Mouse (Mus musculus) cerebellum, adult 18-20 months (tissue): ENCODE measurements around the gene Jund.
A peak's percentile ranks its signal among the peaks of the same experiment; 100 is the strongest.

ENCODE experiments used
- DNase-seq, 2 experiments: peaks; one replicate each; pipeline ENCODE4 v3.0.0; 2021

The Jund gene

DNA sequence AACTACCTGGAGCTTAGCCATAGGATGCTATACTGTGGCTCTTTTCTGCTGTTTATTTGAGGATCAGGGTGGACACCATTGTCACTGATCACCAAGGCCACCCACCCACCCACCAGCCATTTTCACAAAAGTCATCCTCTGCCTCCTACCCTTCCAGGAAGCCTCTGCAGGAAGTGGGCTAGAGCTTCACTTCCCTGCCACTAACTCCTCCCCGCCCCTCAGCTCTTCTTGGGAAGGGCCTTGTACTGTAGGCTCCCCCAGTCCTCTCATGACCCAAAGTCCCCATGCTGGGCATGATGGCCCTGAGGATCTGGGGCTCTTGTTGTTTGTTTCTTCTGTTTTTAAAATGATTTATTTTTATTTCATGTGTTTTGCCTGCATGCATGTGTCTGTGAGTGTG, 23.4 kb upstream of the Jund start:
- no peak for DNase-seq

DNA sequence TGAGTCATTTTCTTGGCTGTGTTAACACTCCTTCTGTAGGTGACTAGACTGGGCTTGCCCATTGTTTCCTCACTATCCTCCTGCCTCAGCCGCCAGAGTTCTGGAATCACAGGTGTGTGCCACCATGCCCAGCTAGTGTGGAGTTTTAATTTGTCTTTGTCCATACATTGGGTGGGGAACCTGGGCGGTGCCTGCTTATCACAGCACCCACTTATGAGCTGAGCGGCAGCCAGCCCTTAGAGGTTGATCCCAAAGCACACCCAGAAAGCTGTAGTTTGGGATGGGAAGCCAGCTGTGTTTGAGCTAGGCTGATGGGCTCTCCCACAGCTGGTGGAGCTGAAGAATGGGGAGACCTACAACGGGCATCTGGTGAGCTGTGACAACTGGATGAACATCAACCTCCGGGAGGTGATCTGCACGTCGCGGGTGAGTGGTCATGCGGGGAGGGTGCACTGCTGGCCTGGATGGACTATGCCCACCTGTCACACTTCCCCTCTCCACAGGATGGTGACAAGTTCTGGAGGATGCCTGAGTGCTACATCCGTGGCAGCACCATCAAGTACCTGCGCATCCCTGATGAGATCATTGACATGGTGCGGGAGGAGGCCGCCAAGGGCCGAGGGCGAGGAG, 21.2 kb upstream of the Jund start:
- no peak for DNase-seq

DNA sequence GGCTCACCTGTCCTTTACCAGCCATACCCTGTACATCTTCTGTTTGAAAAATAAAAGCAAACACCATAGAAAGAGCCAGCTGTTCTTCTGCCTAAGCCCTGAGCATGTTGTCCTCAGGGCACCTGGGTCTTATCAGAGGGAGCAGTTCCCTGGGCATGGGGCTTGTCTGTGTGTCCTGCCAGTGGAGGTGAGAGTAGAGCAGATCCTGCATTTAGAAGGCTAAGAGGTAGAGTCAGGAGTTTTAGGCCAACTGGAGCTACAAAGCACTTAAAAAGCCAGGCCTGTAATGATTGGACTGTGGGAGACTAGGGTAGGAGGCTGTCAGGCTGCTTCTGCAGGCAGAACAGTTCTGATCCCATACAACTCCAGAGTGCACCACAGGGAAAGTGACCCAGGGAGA, 20.1 kb upstream of the Jund start:
- no peak for DNase-seq

DNA sequence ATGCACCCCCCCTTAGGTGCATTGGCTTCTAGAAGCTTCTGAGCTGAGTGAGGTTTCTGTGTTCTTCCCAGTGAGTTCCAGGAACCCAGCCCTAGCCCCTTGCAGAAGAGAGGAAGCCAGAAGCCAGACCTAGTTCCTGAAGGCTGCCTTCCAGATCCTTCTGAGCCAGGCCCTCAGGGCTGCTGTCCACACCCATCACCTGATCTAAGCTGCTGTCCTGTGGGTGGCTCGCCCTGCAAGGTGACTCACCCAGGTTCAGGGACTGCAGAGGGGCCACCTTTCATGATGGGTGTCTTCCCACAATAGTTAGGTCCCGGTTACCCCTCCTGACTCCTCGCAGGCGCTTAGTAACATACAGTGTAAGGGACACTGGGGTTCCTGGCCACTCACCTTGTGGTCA, 19.3 kb upstream of the Jund start:
- no peak for DNase-seq

DNA sequence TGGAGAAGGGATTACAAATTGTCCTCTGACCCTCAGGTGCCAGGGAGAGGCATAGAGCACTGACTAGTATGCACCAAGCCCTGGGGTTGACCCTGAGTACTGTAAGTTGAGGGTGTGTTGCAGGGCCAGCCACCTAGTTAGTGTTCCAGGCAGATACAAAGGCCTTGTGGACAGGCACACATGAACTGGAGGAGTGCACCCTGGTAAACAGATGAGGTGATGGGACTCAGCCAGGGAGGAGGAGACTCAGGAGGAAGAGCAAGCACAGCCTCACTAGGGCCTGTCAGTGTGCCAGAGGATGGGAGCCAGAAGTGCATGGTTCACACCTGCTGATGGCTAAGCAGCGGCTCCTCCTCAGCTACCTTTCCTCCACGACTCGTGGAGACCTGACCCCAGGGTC, 18.7 kb upstream of the Jund start:
- no peak for DNase-seq

DNA sequence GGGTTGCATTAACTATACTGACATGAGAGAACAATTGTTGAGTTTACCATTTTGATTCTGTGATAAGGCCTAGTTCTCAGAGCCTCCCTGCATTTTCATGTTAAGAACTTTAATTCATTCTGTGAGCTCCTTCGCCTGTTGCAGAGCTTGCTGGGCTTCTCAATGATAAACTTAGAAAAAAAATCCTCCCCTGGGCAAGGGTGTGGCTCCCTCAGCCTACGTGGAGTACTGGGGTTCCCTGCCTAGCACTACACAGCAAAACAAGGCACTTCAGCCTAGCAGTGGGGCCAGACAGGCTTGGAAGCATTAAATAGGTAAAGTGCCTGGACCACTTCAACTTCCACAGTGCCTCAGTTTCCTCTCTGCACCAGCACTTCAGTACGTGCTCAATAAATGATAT, 17.3 kb upstream of the Jund start:
- DNase-seq: no peak

DNA sequence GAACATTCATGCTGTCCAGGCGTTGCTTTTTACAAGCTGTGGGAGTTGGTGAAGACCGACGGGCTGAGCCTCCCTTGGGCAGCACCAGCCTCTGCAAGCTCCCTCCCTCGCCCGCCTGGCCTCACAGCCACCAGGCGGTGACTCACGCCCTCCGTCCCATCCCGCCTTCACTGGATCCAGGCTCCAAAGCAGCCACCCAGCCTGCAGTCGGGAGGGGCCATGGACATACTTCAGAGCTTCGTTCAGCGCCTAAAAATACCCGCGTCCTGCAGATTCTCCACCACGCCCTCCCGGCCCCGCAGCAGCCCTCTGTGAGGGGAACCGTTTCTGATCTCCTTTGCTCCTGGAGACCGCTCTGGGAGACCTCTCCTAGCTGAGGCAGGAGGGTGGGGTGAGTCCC, 16.6 kb upstream of the Jund start:
- DNase-seq: no peak

DNA sequence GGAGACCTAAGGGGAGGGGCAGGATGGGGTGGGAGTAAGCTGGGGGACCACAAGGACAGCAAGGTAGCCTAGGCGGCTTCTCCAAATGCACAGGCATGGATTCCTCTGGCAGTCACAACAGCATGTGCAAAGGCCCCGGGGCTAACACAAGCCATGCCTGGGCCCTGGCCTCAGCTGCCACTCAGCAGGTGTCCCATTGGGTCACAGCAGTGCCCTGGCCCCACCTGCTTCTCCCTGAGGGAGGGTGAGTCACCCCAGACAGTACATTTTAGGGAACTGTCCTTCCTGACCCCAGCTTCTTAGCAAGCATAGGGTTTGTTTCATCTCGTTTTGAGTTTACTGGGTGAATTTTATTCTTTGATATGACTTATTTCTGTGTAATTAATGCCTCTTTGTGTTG, 16.1 kb upstream of the Jund start:
- DNase-seq: no peak

DNA sequence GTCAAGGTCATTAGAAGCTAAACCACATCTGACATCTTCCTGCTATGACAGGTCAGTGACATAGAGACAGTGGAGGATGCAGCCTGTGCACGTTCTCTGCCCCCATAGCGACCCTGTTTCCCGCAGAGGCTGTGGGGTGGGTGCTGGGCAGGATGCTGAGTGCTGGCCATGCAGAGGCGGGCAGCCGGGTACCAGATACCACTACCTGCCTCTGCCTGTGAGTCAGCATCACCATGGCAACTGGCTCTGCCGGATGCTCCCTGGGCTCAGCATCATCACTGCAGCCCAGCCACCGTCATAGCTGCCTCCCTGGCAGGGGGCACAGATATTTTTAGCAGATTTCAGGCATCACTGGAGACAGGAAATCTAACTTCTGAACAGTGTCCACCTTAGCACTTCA, 14.5 kb upstream of the Jund start:
- no peak for DNase-seq

DNA sequence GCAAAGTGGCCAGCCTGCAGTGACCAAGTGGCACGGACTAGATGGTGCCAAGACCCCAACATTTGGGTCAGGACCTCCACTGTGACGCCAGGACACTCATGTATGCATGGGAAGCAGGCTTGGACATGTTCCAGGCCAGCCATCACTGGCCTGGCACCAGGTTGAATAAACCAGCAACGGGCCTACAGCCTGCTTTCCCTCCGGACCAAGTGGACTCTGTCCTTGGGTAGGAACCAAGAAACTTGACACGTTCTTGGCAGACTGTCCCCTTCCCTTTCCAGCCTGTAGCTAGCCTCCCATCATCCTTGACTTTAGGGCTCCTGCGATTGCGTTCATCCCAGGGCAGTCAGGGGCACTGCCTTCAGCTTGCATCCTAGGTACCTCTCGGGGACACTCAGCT, 11.2 kb upstream of the Jund start:
- DNase-seq: no peak

DNA sequence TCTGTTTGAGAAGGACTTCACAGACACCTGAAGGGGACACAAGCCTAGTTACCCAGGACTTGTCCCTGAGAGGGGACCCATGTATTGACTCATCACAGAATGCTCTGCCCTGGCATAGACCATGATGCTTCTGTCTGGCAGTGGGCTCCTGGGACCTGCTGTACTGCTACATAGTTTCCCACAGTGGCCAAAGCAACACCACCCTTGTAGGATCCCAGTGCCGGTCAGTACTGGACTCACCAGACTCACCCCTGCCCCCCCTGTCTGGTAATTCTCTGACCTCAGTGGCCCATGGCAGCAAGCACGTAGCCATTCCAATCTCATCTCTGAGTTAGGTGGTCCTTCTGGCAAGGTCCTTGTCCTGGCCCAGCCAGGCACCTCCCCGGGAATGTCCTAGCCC, 10.6 kb upstream of the Jund start:
- DNase-seq: no peak

DNA sequence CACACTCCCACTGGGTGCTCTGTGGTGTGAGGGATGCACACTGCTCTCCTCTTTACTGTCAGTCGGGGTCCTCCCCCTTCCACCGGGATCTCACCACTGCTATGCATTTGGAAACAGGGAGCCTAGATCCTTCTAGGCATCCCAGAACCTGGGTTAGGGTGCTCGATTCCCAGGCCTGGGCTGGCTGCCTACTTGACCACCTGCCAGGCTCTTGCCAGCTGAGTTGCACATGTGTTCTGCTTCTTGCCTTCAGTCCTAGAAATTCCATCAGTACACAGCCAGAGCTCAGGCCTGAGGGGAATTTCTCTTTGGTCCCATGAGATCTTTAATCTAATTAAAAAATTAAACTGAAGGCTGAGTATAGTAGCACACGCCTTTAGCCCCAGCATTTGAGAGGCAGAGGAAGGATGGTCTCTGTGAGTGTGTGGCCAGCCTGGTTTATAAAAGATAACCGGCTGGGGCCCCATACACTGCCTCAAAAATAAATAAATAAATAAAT, 8.8 kb upstream of the Jund start:
- no peak for DNase-seq

DNA sequence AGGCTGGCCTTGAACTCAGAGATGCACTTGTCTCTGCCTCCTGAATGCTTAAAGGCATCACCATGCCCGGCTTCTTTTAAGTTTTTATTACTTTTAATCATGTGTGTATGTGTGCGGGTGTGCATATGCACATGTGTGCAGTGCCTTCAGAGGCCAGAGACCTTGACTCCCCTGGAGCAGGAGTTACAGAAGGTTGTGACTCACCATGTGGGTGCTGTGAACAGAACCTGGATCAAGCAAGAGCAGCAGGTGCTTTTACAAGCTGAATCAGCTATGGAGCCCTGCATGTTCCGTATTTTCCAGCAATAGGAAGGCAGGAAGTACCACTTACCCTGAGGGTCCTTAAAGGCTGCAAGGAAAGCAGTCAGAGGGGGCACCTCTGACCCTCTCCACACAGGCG, 7.5 kb upstream of the Jund start:
- DNase-seq: no peak

DNA sequence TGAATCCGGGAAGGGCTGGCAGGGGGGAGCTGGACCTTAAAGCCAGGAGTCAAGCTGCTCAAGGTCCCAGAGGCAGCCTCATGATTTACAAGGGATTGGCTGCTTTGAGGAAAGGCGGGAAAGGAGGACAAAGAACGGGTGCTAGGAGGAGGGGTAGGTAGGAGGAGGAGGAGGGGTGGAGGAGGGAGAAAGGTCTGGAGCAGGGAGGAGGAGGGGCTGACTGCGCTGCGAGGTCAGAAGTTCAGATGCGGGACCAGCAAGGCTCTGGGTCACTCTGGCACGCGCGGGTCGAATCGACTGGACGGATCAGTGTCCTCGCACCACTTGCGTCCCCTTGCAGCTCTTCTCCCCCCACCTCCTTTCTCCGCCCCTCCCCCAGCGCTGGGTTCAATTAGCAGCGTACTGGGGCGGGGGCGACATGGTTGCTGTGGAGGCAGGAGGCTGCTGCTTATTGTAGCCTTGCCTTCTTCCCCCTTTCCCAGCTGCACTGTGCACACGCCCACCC, 7.0 kb upstream of the Jund start:
- no peak for DNase-seq

DNA sequence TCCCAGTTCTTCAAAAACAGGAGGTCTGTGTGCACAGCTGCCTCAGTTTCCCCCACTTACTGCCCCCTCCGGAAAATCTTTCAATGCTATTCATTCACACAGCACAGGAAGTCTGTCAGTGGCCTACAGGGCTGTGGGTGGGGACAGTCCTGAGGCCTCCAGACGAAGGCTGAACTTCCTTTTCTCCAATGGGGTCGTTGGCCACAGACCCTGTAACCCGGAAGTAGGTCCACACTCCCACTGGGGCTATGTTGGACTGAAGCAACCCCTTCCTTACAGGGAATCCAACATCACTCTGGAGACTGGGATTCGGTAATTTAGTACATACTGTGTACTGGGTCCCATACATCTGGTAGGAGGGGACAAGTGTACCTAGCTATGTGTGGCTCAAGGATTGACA, 5.1 kb upstream of the Jund start:
- DNase-seq: no peak

DNA sequence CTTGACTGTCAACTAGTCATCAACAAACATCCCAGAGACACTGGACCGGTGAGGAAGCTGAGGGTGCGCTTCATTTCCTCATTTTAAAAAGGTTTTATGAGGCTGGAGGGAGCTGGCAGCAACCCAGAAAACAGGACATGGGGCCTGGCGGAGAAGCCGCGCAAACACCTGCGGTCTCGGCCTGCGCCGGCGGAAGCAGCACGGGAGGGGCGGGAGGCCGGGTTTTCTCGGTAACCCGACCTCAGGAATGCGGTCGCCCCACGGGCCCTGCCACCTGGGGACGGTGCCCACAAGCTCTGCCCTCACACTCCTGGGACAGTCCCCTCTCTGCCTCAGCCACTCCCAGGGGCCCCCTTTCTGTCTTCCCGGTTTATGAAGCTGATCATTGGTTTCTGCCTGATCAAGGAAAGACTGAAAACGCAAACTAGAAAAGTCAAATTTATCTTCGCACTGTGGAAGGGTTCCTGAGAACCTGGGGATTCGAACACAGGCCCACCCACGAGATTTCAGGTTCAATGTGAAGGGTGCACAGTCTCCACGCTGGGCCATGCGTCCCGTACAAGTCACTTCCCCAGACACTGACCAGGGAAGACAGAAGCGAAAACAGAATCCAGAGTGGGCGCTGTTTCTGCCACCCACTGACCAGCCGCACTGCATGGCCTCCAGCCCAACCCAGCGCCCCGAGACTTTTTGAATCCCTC, 3.3 kb upstream of the Jund start:
- peak; percentile 56 to 68 for DNase-seq

DNA sequence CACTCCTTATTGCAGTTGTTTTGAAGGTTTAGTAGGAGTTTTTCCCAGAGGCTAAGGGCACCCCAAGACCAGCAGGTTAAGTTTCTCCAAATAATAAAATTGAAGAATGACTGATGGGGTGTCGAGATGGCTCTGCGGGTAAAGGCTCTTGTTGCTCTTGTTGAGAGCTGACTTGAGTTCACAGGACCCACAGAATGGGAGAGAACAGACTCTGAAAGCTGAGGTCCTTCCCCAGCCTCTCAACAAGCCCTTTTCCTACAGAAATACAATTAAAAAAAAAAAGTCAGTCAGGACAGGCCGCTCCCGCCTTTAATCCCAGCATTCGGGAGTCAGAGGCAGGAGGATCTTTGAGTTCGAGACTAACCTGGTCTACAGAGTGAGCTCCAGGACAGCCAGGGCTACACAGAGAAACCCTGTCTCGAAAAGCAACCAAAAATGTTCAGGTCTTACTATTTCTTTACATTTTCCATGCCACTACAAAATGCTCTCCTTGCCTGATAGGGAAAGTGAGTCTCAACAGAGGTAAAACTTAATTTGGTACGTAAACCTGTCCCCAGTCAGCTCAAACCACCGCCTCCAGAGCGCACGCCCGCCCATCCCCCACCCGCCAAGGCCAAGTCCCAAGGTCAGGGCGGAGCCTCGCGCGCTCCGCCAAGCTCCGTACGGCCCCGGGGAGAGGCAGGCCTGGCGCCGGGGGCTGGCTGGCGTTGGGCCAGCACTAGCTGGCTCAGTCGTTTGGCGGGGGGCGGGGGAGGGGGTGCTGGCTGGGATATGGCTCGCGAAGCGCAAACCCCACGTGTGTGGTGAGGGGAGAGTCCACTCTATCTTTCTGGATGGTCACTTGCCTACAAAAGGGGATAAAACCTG, 2.5 kb upstream of the Jund start:
- peak; percentile 60 to 74 for DNase-seq

DNA sequence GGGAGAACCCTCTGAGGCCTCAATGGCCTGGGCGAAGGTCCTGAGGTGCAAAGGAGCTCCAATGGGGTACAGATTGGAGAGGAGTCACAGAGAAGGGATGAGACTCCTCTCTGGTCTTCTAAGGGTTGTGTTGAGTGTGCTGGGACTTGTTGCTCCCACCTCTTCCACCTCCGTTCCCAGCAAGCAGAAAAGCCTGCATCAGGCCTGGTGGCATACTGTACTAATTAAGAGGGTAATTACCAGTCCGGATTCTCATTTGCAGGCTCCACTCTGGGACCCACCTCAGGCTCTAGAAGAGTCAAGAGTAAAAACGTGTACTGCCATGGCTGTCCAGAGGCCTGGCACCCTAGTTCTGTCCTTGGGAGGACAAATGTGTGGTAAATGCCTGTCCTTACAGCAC, 1.8 kb upstream of the Jund start:
- no peak for DNase-seq

DNA sequence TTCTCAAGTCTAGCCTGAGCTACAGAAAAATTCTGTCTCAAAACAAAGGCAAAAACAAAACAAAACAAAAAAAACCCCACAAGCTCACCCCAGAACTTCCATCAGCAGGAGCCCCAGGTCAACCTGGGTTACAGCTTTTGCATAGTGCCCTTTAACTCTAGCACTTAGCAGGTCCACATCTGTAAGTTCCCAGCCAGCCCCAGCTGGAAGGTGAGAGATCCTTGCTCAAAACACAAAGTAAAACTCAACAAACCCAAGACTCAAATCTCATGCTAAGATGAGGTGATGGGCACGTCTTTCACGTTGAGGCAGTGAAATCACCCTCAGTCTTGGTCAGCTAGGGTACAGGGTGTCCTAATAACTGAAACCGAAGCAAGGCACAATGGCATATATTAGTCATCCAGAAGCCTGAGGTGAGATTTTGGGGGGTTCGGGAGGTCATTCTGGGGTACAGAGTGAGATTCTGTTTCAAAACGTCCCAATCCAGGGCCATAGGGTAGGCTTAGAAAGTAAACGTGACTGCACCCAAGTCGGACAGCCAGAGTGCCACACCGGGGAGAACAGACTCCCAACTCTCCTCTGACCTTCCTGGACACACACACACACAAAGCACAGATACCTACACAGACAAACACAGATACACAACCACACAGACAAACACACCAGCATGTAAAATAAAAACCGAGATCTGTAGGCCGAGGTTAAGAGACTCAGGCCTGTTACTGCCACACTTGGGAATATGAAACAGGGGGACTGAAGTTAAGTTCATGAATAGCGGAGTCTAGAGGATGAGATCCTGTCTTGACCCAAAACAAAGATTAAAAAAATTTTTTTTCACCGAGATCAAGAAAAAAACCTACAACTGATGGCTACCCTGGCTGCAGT, 1.1 kb upstream of the Jund start:
- DNase-seq: peak in 1 of 2 experiments; percentile 27

DNA sequence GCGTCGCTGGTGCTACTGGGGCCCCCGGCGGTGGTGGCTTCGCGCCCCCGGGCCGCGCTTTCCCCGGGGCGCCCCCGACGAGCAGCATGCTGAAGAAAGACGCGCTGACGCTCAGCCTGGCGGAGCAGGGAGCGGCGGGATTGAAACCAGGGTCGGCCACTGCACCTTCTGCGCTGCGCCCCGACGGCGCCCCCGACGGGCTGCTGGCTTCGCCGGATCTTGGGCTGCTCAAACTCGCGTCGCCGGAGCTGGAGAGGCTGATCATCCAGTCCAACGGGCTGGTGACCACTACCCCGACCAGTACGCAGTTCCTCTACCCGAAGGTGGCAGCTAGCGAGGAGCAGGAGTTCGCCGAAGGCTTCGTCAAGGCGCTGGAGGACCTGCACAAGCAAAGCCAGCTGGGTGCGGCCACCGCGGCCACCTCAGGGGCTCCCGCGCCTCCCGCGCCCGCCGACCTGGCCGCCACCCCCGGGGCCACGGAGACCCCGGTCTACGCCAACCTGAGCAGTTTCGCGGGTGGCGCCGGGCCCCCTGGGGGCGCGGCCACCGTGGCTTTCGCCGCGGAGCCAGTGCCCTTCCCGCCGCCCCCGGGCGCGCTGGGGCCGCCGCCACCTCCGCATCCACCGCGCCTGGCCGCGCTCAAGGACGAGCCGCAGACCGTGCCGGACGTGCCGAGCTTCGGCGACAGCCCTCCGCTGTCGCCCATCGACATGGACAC, 526 bp downstream of the Jund start:
- DNase-seq: peak in 1 of 2 experiments; percentile 54

DNA sequence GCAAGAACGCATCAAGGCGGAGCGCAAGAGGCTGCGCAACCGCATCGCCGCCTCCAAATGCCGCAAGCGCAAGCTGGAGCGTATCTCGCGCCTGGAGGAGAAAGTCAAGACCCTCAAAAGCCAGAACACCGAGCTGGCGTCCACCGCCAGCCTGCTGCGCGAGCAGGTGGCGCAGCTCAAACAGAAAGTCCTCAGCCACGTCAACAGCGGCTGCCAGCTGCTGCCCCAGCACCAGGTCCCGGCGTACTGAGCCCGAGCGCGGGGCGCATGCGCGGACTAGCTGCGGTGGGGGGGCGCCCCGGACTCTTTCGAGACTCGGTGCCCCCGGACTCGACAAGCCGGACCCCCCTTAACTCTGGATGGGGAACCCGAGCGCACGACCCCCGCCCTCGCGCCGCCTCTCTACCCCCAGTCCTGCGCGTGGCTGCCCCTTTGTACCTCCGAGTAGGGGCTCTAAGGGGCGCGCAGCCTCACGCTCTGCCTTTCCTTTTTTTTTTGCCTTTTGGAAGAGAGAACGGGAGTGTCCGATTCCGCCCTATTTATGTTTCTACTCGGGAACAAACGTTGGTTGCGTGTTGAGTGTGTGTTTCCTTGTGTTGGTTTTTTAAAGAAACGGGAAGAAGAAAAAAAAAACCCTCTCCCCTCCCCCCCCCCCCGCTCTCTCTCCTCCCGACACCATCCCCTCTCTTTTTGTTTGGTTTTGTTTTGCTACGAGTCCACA, 1.2 kb downstream of the Jund start:
- peak; percentile 77 to 89 for DNase-seq
